Mouse (Mus musculus): ENCODE measurements around the gene Padi3. TPM values are rescaled to one million over a fixed set of nuclear protein-coding genes. Genes with fewer than 3 reads are reported as not detected.

Gene Padi3
- polyA plus RNA-seq (2012; rRNA removed), result 0.14 and 0.26 TPM in 2 replicates

DNA sequence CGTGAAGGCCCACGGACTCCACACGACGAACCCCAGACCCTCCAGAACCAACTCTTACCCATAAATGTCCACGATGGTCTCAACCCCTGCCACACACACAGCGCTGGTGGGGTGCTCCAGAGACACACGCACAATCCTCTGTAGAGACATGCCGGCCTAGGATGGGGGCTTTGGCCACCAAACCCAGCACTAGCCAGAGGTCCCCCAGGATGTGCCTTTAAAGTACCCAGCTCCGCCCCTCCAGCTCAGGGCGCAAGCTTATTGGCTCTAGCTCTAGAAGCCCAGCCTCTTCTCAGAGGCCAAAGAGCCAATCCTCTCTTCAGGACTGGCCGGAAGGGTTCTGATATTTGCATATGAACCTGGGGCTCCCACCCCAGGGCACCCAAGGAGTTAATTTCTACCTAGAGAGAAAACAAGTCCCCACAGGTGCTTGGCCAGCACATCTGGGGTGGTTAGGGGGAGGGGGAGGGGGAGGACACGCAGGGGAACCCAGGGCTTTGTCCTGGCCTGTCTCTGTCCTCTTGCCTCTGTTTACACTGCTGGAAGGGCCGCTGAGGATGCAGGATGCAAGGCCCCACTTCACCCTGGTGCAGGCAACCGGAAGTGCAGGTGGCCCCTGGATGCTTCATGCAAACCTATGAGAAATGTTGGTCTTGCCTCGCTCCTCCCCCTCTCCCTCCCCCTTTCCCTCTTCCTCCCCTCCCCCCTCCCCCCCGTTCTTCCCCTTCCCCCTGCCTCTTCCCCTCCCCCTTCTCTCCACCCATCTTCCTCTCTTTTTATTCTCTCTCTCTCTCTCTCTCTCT lies at the start of gene Padi3:
Gene Padi3, minus strand, starts transcription at position 191 of the 803 bp plus-strand sequence.
- Histone ChIP-seq H3K4me1 (ENCODE audit: control insufficient read depth, insufficient read depth, insufficient read length) (peaks cover 2% of the 10 kb centered on the region; the same call in 1 of the 2 replicates), H3K4me3 (ENCODE audit: extremely low read depth, insufficient read depth, insufficient read length) (no peak within 1 kb of the TSS), H3K27me3 (ENCODE audit: control insufficient read depth, insufficient read depth, low read length) (no peaks in the 10 kb centered on the region), H3K36me3 (ENCODE audit: control insufficient read depth, insufficient read depth, low read length) (no peaks in the 10 kb centered on the region), H3K27ac (ENCODE audit: insufficient read depth, low read length) (no peak within 1 kb of the TSS; the same call in 1 of the 2 replicates)
- DNase-seq (ENCODE audit: low read depth in 1 of 2, low spot score in 2 of 2), result no peak
- TF ChIP-seq CTCF (IDR thresholded peaks at IDR 0.05; ENCODE audit: extremely low read depth, insufficient read depth, insufficient read length, insufficient replicate concordance), result no peak
- no peak for TF ChIP-seq POLR2A (IDR thresholded peaks at IDR 0.05; ENCODE audit: low read depth, low read length)
- 75% methylated on average over 14 of the region's 16 CpGs for WGBS

DNA sequence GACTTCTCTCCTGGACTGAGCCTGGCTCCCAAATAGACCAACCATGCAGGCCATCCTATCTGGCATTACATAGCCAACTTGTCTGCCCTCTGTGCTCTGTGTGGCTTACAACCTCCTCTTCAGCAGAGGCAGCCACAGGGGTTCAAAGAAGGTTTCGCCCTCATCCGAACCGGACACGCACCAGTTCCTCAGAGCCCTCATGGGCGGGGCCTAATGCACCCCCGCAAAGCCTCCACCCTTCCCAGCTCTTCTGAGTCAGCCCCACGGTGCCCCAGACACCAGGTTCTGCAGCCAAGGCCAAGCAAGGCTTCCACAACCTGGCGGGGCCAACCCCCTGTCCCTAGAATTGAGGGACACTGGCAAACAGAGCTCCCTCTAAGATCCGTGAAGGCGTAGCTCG lies 48.8 kb upstream of the Padi3 start:
- TF ChIP-seq CTCF (IDR thresholded peaks at IDR 0.05; ENCODE audit: extremely low read depth, insufficient read depth, insufficient read length, insufficient replicate concordance) (no peak), POLR2A (IDR thresholded peaks at IDR 0.05; ENCODE audit: low read depth, low read length) (no peak)
- H3K27me3 ChIP-seq (ENCODE audit: control insufficient read depth, insufficient read depth, low read length), result no peaks in the 10 kb centered on the region
- H3K4me1 ChIP-seq (ENCODE audit: control insufficient read depth, insufficient read depth, insufficient read length), result peaks cover 21% of the 10 kb centered on the region; the same call in 1 of the 2 replicates
- 28% methylated on average over 11 of the region's 11 CpGs for WGBS
- no peak overlapping the region for H3K4me3 ChIP-seq (ENCODE audit: extremely low read depth, insufficient read depth, insufficient read length)
- no peaks in the 10 kb centered on the region for H3K36me3 ChIP-seq (ENCODE audit: control insufficient read depth, insufficient read depth, low read length)
- peak overlapping the region; percentile 35 for H3K27ac ChIP-seq (ENCODE audit: insufficient read depth, low read length)
- DNase-seq (ENCODE audit: low read depth in 1 of 2, low spot score in 2 of 2), result peak; percentile 25 to 48

DNA sequence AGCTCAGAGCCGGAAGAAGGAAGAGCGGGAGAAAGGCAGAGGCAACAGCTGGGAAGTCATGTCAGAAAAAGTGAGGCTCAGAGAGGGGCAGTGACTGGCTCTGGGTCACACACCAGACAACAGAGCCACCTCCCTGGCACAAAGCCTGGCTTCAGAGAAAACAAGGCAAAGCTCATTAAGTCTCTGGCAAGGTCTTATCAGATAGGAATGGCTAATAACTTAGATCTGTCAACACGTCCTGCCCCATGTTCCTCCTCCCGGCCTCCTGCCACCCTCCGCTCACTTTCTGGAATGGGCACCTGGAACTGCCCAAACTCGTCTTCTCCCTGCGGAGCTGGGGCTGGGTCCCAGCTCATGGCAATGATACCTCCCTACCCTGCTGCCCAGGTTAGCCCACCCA lies 47.4 kb upstream of the Padi3 start:
- peaks cover 26% of the 10 kb centered on the region; the same call in 1 of the 2 replicates for H3K4me1 ChIP-seq (ENCODE audit: control insufficient read depth, insufficient read depth, insufficient read length)
- H3K27ac ChIP-seq (ENCODE audit: insufficient read depth, low read length), result no peak overlapping the region
- 90% methylated on average over 7 of the region's 7 CpGs for WGBS
- no peak for TF ChIP-seq POLR2A (IDR thresholded peaks at IDR 0.05; ENCODE audit: low read depth, low read length)
- TF ChIP-seq CTCF (IDR thresholded peaks at IDR 0.05; ENCODE audit: extremely low read depth, insufficient read depth, insufficient read length, insufficient replicate concordance), result no peak
- H3K27me3 ChIP-seq (ENCODE audit: control insufficient read depth, insufficient read depth, low read length), result no peaks in the 10 kb centered on the region
- no peaks in the 10 kb centered on the region for H3K36me3 ChIP-seq (ENCODE audit: control insufficient read depth, insufficient read depth, low read length)
- no peak overlapping the region for H3K4me3 ChIP-seq (ENCODE audit: extremely low read depth, insufficient read depth, insufficient read length)
- DNase-seq (ENCODE audit: low read depth in 1 of 2, low spot score in 2 of 2), result no peak

DNA sequence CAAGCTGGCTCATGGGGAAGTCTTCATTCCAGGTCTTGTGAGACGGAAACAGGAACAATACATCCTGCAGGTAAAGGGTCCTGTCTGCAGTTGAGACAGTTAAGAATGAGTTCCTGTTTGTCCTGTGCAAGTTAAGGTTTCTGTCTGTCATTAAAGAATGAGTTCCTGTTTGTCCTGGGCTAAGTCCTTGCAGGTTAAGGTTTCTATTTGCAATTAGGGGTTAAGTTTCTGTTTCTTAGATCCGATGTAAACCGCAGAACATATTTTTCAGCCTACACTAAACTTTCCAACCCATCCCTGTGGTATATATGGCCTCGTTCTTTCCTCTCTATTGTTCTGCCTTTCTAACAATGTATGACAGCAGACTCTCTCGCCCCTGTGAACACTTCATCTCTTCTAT lies 46.6 kb upstream of the Padi3 start:
- WGBS, result 12% methylated on average over 5 of the region's 5 CpGs
- Histone ChIP-seq H3K4me3 (ENCODE audit: extremely low read depth, insufficient read depth, insufficient read length) (no peak overlapping the region), H3K4me1 (ENCODE audit: control insufficient read depth, insufficient read depth, insufficient read length) (peaks cover 26% of the 10 kb centered on the region; the same call in 1 of the 2 replicates), H3K36me3 (ENCODE audit: control insufficient read depth, insufficient read depth, low read length) (no peaks in the 10 kb centered on the region), H3K27ac (ENCODE audit: insufficient read depth, low read length) (no peak overlapping the region), H3K27me3 (ENCODE audit: control insufficient read depth, insufficient read depth, low read length) (no peaks in the 10 kb centered on the region)
- no peak for DNase-seq (ENCODE audit: low read depth in 1 of 2, low spot score in 2 of 2)
- TF ChIP-seq CTCF (IDR thresholded peaks at IDR 0.05; ENCODE audit: extremely low read depth, insufficient read depth, insufficient read length, insufficient replicate concordance) (no peak), POLR2A (IDR thresholded peaks at IDR 0.05; ENCODE audit: low read depth, low read length) (no peak)

DNA sequence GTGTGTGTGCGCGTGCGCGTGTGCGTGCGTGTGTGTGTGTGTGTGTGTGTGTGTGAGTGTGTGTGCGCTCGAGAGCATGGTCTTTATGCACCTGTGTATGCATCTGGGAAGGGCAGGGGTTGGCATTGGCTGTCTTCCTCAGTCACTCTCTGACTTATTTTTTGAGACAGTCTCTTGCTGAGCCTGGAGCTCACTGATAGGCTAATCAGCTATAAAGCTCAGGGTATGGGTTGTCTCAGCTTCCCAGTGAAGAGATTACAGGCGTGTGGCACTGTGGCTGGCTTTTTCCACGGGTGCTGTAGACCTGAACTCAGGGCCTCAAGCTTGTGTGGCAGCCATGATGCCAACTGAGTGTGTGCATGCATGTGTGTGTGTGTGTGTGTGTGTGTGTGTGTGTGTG lies 44.7 kb upstream of the Padi3 start:
- Histone ChIP-seq H3K36me3 (ENCODE audit: control insufficient read depth, insufficient read depth, low read length) (no peaks in the 10 kb centered on the region), H3K4me3 (ENCODE audit: extremely low read depth, insufficient read depth, insufficient read length) (no peak overlapping the region), H3K27ac (ENCODE audit: insufficient read depth, low read length) (peak overlapping the region; percentile 12; the same call in 1 of the 2 replicates), H3K27me3 (ENCODE audit: control insufficient read depth, insufficient read depth, low read length) (no peaks in the 10 kb centered on the region), H3K4me1 (ENCODE audit: control insufficient read depth, insufficient read depth, insufficient read length) (peaks cover 26% of the 10 kb centered on the region; the same call in 1 of the 2 replicates)
- DNase-seq (ENCODE audit: low read depth in 1 of 2, low spot score in 2 of 2), result no peak
- TF ChIP-seq POLR2A (IDR thresholded peaks at IDR 0.05; ENCODE audit: low read depth, low read length), result no peak
- TF ChIP-seq CTCF (IDR thresholded peaks at IDR 0.05; ENCODE audit: extremely low read depth, insufficient read depth, insufficient read length, insufficient replicate concordance), result no peak
- 85% methylated on average over 10 of the region's 10 CpGs for WGBS

DNA sequence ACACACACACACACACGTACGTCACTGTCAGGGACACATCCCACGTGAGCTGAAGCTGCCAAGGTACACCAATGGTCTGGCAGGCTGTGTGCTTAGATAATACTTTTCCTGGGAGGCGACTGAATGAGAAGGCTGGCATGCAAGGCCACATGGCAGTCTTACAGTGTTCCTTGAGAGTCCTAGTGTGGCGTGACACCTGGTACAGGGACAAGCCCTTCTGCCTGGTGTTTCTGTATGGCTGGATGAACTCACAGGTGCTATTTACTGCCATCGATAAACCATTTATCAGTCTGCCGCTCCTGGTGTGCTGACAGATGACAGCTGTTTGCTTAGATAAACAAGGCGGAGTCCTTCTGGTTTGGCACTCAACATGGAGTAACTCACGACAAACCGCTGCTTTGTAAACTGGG lies 44.0 kb upstream of the Padi3 start:
- no peak for TF ChIP-seq CTCF (IDR thresholded peaks at IDR 0.05; ENCODE audit: extremely low read depth, insufficient read depth, insufficient read length, insufficient replicate concordance)
- TF ChIP-seq POLR2A (IDR thresholded peaks at IDR 0.05; ENCODE audit: low read depth, low read length), result no peak
- WGBS, result 61% methylated on average over 10 of the region's 10 CpGs
- DNase-seq (ENCODE audit: low read depth in 1 of 2, low spot score in 2 of 2), result no peak
- Histone ChIP-seq H3K4me3 (ENCODE audit: extremely low read depth, insufficient read depth, insufficient read length) (no peak overlapping the region), H3K27ac (ENCODE audit: insufficient read depth, low read length) (peak overlapping the region; percentile 12; the same call in 1 of the 2 replicates), H3K27me3 (ENCODE audit: control insufficient read depth, insufficient read depth, low read length) (no peaks in the 10 kb centered on the region), H3K4me1 (ENCODE audit: control insufficient read depth, insufficient read depth, insufficient read length) (peaks cover 23% of the 10 kb centered on the region; the same call in 1 of the 2 replicates), H3K36me3 (ENCODE audit: control insufficient read depth, insufficient read depth, low read length) (no peaks in the 10 kb centered on the region)

DNA sequence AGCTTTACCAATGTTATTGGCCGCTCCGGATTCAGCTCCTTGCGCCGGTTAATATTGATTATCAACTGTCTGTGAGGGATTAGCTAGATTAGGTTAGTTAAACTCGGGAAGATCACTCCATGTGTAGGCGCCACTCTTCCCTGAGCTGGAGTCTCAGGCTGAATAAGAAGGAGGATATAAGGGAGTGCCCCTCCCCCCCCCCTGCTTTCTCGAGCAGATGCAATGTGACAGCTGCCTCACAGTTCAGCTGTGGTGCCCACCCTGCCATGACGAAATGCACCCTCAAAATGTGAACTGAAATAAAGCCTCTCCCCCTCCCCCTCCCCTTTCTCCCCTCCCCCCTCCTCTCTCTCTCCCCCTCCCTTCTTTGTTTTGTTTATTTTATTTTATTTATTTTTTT lies 43.2 kb upstream of the Padi3 start:
- no peak overlapping the region for H3K4me3 ChIP-seq (ENCODE audit: extremely low read depth, insufficient read depth, insufficient read length)
- H3K4me1 ChIP-seq (ENCODE audit: control insufficient read depth, insufficient read depth, insufficient read length), result peaks cover 16% of the 10 kb centered on the region; the same call in 1 of the 2 replicates
- H3K27ac ChIP-seq (ENCODE audit: insufficient read depth, low read length), result no peak overlapping the region
- no peaks in the 10 kb centered on the region for H3K27me3 ChIP-seq (ENCODE audit: control insufficient read depth, insufficient read depth, low read length)
- 65% methylated on average over 8 of the region's 8 CpGs for WGBS
- DNase-seq (ENCODE audit: low read depth in 1 of 2, low spot score in 2 of 2), result no peak
- no peaks in the 10 kb centered on the region for H3K36me3 ChIP-seq (ENCODE audit: control insufficient read depth, insufficient read depth, low read length)
- no peak for TF ChIP-seq CTCF (IDR thresholded peaks at IDR 0.05; ENCODE audit: extremely low read depth, insufficient read depth, insufficient read length, insufficient replicate concordance)
- no peak for TF ChIP-seq POLR2A (IDR thresholded peaks at IDR 0.05; ENCODE audit: low read depth, low read length)

Measured in spleen, adult 2 months (tissue).